Mouse (Mus musculus): ENCODE measurements at regions not wholly inside any gene's neighbourhood (a gene's known extent, or its start where the extent isn't known, plus 50 kb on each side); places are given as distances from the start of the nearest gene placed in this dataset.

DNA sequence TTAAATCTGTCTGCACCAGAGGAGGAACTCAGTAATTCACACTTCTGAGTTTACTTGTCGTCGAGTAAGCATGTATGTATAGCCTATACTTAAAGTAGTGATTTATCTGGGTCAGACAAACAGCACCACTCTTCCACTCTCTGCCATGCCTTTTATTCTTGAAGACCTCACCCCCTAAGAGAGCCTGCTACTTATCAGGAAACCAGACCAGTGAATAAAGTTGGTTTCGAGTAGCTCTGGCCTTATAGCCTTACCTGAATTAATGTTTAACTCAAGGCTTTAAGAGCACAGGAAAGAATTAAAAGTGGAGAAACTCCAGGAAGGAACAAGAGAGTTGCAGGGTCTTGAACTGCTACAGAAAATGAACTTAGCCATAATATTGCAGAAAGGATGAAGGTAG lies 398.1 kb downstream of the Lmo4 start:
- in situ Hi-C loops (cut with MboI, MseI) = no loop called here

GRCm38 (mm10) chr3:143797850-143798249 lies 407.2 kb downstream of the Lmo4 start:
- in situ Hi-C loops (cut with MboI, MseI) = no loop called here

DNA sequence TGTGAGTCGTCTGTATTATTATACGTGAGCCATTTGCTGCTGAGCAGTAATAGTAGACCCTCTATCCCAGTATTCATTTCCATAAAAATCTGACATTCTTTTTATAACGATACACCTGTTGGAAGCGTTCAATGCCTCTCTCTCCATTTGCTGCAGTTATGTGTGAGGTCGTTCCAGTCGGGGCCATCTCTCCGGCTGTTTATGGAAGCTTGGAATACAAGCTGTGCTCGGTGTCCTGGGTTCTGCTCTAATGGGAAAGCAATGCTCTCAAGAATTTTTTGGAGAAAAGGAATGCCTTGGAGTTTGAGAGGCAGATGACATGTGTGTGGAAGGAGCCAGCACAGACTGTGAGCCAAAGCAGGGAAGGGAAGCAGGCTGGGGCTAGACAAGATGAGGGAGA lies 414.1 kb downstream of the Lmo4 start:
- in situ Hi-C loops (cut with MboI, MseI) = no loop called here

- in situ Hi-C loops (cut with MboI, MseI) = no loop called here
Measured at GRCm38 (mm10) chr3:143789932-143790570, 415.0 kb downstream of the Lmo4 start.

- in situ Hi-C loops (cut with MboI, MseI) = no loop called here
Measured at GRCm38 (mm10) chr3:143786889-143787288, 418.1 kb downstream of the Lmo4 start.

DNA sequence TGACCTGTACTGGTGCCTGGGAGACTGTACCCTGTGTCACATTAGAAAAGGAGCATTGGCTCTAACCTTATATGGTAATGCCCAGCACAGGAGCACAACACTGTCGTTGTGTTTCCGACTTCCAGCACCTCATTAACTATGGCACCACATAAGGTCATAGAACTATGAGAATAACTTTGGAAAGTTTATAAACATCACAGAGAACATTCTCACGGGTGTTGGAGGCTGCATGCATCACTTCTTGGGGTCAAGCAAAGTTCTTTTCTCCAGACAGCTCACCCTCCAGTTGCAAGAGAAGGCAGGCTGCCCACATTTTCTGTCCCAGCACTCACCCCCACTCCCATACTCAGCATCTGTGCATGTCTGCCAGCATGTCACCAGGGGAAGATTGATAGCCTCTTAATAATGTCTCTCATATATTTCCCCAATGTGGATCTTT lies 420.6 kb downstream of the Lmo4 start:
- in situ Hi-C loops (cut with MboI, MseI) = no loop called here

GRCm38 (mm10) chr3:143778161-143778560 lies 426.9 kb downstream of the Lmo4 start:
- in situ Hi-C loops (cut with MboI, MseI) = loop anchor here (10.0 kb wide), 1 partner anchor 1873 kb away; no protein-coding TSS in a partner anchor

GRCm38 (mm10) chr3:143759337-143759736 lies 445.7 kb downstream of the Lmo4 start:
- in situ Hi-C loops (cut with MboI, MseI) = no loop called here

- in situ Hi-C loops (cut with MboI, MseI) = no loop called here
Measured at GRCm38 (mm10) chr3:143753197-143753596, 451.8 kb downstream of the Lmo4 start.

DNA sequence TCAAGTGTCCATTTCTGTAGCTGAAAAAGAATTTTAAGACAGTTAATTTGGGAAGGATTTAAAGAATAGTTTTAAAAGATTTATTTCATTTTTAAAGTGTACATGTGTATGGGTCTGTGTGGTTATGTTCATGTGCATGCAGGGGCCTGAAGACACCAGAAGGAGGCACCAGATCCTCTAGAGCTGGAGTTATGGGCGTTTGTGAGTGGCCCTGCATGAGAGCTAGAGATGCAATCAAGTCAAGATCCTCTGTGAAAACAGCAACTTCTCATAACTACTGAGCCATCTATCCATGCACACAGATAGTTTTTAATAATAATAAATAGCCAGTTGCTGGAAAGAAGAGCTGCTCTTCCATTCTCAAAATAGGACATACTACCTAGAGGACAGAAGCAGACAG lies 452.4 kb downstream of the Lmo4 start:
- in situ Hi-C loops (cut with MboI, MseI) = no loop called here

DNA sequence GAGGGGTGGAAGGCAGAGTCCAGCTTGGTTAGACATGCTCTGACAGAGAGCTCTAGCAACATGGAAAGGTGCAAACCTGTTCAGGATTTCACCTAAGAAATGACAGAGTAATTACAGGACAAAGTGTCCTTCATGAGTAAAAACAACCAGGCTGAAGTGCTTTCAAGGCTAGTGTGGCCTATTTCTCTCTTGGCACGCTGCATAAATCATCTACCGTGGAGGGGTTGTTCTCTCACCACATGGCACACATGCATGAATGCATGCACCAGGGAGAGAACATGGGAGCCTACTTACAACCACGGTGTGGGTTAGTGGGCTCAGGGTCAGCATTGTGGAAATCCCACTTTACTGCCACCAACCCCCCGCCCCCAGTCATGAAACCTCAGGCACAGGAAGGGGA lies 454.9 kb downstream of the Lmo4 start:
- in situ Hi-C loops (cut with MboI, MseI) = no loop called here

- in situ Hi-C loops (cut with MboI, MseI) = no loop called here
Measured at GRCm38 (mm10) chr3:143743649-143744048, 461.4 kb downstream of the Lmo4 start.

DNA sequence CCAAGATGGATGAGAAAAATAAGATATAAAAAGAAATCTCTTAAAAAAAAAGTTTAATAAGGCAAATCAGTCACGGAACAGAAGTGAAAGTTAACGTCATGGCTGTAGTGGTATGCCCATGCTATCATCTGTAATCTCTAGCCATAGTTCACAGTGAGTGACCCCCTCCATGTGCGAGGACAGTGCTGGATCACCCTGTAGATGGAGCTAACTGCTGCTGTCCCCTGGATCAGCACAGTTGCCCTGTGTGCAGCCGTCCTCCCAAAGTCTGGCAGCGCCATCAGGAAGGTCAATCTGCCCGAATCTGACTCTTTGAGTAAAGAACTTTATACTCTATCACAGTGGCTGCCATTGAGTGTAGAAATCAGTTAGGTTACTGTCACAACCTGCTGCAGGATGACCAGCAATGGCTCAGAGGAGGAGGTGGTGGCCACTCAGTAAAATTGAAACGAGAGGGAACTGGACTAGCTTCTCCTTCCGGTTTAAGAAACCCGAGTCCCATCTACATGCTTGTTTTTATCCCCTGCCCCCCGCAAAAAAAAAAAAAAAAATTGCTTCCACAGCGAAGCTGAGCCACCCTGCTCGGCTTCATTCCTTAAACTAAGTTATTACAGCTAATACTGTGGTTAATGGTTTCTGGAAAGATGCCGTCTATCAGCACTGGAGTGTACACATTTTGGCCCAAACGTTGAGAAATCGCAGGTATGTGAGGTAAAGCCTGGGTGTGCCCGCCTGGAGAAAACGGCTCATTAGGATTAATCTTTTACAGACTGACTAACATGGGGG lies 462.0 kb downstream of the Lmo4 start:
- in situ Hi-C loops (cut with MboI, MseI) = no loop called here

DNA sequence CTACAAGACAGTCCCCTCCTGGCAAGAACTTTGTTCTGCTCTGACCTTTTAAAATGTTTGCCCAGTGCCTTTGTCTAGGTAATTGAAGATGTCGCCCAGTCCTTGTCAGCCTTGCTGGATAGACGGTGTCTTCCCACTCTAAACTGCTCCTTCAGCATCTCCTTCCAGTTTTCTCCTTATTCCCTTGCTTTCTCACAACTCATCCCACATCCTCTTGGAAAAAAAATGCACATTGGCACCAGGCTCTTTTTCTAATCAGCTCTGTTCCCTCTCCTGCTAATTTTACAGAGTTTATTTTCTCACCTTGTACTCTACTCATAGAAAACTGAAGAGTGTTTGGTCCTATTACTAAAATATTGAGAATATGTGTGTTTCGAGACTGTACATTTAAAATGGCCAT lies 466.3 kb downstream of the Lmo4 start:
- in situ Hi-C loops (cut with MboI, MseI) = no loop called here

DNA sequence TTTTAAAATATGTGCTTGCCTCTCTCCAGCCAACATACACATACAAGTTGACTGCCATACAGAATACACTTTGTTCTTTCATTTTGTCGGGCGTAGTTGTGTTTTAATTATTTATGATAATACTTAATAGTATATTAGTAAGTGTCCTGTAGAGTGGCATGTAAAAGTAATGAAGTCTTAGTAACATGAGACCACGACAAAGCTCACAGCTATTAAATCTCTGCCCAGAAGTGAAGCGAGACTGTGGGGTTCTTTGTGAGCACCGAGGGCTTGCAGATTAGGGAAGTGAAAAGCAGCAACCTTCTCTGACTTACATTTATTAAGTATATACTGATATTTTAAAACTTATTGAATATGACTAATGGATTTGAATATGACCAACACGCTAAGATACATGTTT lies 467.2 kb downstream of the Lmo4 start:
- in situ Hi-C loops (cut with MboI, MseI) = no loop called here

DNA sequence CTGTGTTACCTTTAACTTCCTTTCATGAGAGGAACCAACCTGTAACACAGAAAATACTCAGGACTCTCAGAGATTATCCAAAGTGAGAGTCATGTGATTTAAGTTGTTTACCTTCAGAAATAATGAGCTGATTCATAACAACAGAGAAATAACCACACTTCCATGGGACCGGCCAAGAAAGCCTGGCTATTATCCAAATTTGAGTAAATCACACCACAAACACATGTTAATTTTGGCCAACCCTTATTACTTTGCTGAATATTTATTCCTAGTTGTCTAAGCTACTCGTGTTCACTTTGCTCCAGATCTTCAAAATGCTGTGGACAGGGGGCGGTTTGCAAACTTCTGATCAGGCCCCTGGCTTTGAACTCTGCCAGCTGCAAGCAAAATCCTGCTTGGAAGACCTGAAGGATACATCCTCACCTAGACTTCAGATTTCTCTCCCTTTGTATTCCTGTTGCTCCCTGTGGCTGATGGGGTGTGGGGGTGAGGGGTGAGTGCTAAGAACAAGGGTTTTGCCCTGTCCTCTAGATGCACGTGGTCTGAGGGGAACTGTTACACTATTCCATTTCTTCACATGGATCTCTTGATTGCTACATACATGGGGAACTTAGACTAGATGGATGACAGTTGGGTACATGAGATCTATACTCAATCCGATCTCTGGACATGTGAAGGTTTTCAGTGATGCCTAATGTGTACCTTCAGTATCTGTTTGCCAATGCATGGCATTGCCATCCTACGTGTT lies 468.2 kb downstream of the Lmo4 start:
- in situ Hi-C loops (cut with MboI, MseI) = no loop called here

- in situ Hi-C loops (cut with MboI, MseI) = no loop called here
Measured at GRCm38 (mm10) chr3:143734791-143735190, 470.2 kb downstream of the Lmo4 start.

DNA sequence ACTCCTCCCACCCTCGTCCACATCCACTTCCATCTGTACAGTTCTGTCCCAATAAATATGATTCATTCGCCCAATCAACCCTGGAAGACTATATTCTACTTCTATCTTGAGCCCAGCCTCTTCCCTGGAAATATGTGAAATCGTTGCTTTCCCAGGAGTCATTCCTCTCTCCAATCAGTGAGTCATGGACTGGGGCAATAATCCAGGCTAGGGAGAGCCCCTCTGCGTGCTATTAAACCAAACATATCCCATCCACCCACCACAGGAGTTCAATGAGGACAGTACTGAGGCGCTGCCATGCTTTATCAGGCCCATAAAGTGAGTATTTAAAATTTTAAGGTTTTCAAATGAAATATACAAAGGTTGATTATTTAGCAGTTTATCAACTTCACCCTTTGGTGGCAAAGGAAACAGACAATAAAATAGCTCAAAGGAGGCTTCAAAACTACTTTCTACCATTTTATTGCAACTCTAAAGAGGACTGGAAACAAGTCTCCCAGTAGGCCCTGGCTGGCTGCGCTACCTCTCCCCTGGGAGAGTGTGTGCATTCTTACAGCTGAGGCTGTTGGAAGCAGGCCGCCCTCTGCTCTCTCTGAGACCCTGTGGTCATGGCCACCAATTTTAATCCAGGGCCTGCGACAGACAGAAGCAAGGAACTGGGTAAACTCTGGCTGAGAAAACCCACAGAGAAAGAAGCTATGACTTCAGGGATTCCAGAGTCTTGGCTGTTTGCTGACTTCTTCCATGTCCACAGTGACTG lies 471.9 kb downstream of the Lmo4 start:
- in situ Hi-C loops (cut with MboI, MseI) = no loop called here

GRCm38 (mm10) chr3:143729473-143730076 lies 475.4 kb downstream of the Lmo4 start:
- in situ Hi-C loops (cut with MboI, MseI) = no loop called here

DNA sequence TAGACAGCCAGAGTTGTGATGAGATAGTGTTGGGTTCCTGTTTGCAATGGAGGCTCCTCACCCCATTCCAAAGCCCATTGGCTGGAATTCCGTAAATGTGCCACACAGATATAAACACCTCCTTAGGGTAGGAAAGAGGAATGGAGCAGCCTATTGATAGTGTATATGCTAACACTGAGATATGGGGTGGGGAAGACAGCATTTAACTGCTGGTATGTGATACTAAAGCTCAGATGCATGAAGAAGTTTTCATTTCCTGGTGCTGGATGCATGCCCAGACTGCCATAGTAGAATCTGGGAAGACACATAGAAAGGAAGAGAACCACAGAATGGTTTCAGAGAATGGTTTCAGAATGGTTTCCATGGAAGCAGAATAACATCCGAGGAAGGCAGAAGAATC lies 482.4 kb downstream of the Lmo4 start:
- in situ Hi-C loops (cut with MboI, MseI) = no loop called here

GRCm38 (mm10) chr3:143722082-143722481 lies 482.9 kb downstream of the Lmo4 start:
- in situ Hi-C loops (cut with MboI, MseI) = no loop called here

Measured in T-helper 1 cell (primary cell).